Mouse (Mus musculus) layer of hippocampus, adult 18-20 months (tissue): ENCODE data around the gene Slc17a7. TPM values are rescaled to one million over a fixed set of nuclear protein-coding genes. Genes with fewer than 3 reads are reported as not detected.
"Not testable (repeated sequence)": the region's sequence is repeated elsewhere in the genome, so short reads cannot be mapped to it uniquely, and the experiment has no call there.

Source experiments
- DNase-seq, 2 experiments: peaks; one replicate each; pipeline ENCODE4 v3.0.0; 2022; ENCODE audit warnings: low spot score in 2 of 2
- long read RNA-seq: library from polyadenylated mRNA; stranded (forward); transcript quantifications from one replicate; pipeline ENCODE4 v2.0.0, GENCODE M21; 2021
- total RNA-seq, 2 experiments: library from RNA; stranded (reverse); gene quantifications; 2 replicates each; pipeline ENCODE4 v1.2.3; 2021

Gene Slc17a7
- total RNA-seq, result 1,000 to 10,000 TPM; 1,340 to 1,403 TPM
- long read RNA-seq, transcript Slc17a7-201 (12 exons, 2,915 nt), result major isoform, 1,339 of 1,662 reads
- long read RNA-seq, transcript Slc17a7-204 (10 exons, 2,722 nt), result minor isoform, 18 of 1,662 reads
- long read RNA-seq, partial matches to known transcripts, result 188 of 1,662 reads
- long read RNA-seq, other reads (novel, unspliced or antisense), result 114 of 1,662 reads

DNA sequence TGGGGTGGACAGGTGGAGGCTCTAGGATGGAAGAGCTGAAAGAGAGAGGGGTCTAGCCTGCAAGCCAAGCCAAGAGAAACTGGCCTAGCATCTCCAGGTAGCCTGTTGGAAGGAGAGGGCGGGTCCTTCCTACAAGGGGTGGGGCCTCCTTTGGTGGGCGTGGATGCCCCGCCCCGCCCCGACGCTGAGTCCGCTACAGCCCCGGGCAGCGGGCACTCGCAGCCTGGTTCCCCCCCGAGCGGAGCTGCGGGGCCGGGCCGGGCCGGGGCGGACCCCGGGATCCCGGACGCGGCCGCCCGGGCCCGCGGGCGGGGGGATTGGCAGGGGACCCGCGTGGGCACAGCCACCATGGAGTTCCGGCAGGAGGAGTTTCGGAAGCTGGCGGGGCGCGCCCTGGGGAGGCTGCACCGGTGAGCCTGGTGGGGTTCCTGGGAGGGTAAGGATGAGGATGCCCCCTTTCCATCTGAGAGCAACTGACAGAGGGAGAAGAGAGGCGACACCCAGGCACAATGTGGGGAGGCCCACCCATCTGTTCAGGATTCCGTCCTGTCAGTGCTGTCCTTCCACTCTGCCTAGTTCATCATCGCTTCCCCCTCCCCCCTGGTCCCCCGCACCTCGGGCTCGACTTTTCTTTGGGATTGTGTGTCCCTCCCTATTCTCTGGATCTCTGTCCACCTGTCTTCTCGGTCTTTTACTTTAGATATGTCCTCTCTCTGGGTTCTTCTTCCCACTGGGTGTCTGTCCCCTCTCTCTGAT lies at the start of gene Slc17a7:
Gene Slc17a7, plus strand, starts transcription at position 215 of the 756 bp plus-strand sequence.
- peak in 1 of 2 experiments; percentile 74 for DNase-seq

DNA sequence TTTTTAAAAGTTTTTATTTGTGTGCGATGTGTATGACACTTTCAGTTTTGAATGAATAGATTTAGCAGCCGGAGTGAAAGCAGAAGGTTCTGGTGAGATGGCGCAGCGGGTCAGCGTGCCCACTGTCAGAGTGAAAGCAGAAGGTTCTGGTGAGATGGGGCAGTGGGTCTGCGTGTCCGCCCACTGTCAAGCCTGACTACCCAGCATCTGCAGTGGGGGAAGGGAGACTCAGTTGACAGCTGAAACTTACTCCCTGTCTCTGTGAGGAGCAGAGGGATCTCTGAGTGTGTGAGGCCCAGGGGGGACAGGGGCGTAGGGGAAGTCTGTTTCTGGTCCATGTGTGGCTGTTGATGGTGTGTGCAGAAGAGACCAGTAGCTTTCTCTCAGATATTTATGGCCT lies 46.2 kb upstream of the Slc17a7 start:
- DNase-seq, result no peak

DNA sequence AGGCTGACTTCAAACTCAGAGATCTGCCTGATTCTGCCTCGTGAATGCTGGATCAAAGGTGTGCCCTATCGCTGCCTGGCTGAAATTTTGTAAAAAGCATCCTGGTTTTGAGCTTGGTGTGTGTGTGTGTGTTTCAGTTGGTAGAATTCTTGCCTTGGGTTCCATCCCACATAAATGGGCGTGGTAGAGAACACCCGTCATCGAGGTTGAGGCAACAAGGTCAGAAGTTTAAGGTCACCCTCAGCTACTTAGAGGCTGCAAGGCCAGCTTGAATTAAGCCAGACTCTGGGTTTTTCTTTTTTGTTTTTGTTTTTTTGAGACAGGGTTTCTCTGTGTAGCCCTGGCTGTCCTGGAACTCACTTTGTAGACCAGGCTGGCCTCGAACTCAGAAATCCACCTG lies 45.4 kb upstream of the Slc17a7 start:
- no peak for DNase-seq

DNA sequence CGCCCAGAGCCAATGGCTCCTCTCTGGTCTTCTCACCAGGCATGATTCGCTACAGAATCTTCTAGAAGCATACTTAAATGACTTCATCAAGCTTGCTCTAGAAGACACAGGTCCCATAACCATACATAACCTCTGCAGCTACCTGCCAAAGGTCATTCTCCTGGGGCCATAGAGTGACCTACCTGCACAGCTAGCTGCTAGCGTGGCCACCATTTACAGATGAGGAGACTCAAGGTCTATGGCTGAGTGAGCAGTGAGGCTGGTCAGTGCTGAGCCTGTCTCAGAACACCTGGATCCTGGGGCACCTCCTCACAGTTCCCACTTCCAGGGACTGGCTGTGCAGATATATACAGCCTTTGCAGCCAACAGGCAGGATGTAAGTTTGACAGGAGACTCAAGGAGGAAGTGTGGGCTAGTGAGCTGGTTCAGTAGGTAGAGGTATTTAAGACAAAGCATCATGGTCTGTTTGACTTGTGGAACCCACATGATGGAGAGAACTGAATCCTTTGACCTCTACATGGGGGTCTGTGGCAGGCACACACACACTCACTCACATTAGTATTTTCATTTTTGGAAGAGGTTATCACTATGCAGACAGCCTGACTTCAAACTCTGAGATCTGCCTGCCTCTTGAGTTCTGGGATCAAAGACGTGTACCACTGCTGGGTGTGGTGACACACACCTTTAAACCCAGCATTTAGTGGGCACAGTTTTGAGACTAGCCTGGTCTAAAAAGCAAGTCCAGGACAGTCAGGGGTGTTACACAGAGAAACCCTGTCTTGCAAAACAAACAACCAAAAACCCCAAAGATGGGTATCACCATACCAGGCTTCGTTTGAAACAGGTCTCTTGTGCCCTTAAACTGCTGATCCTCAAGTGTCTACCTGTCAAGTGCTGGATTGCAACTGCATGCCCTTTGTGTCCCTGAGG lies 43.7 kb upstream of the Slc17a7 start:
- no peak for DNase-seq

DNA sequence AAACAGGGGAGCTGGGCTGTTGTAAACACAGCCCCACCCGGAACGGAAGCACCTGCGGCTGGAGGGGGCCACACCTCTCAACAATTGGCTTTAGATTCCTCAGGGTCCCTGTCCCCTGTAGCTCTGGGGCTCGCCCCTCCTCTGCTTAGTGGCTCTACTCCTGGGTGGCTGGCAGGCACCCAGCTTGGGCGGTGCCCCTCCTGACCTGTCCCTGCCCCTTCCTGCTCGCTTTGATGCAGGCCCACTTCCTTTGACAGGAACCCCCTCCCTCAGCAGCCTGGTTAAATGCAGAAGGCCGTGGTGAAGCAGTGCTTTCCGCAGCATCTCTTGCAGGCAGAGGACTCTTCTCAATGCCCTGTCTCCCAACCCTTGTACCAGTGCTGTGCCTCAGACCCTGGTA lies 42.3 kb upstream of the Slc17a7 start:
- DNase-seq, result no peak

DNA sequence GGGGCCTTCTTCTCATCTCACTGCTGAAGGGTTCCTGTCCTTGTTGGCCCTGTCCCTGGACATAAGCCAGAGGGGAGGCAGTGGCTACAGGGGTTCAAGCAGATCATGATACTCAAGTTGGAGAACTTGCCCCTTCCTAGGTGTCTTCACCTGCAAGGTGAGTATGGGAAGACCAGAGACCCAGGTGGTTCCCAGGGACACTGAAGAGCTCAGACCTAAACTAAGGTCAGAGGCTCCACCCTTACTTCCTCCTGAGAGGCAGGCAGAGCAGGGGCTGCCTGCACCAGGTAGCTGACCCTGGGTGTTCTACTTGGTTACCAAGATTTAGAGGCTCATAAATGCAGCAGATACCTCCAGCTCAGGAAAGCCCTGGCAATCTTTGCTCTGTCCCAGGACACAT lies 41.8 kb upstream of the Slc17a7 start:
- no peak for DNase-seq

DNA sequence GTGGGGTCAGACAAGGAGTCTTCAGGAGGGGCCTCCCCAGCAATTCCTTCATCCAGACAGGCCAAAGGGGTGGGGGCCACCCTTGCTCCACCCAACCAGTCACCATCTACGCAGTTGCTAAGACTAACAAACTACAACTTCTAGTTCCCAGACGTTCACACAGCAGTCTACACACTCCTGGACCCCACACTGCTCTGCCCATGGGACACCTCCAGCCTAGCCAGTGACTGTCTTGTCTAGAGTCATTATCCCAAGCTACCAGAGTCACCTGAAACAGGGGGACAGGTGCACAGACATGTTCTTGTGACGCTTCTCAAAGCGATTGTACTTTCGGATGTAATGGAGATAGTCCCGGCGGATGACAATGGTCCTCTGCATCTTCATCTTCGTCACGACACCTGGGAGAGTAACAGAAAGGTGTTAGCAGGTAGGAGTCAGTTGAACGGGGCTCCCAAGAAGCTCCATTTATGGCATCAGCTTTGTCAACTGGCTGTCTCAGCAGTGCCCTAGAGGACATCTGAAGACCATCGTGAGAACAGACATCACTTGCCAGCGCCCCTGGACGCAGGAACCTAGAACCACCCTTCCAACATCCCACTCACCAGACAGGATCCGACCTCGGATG lies 41.1 kb upstream of the Slc17a7 start:
- no peak for DNase-seq

DNA sequence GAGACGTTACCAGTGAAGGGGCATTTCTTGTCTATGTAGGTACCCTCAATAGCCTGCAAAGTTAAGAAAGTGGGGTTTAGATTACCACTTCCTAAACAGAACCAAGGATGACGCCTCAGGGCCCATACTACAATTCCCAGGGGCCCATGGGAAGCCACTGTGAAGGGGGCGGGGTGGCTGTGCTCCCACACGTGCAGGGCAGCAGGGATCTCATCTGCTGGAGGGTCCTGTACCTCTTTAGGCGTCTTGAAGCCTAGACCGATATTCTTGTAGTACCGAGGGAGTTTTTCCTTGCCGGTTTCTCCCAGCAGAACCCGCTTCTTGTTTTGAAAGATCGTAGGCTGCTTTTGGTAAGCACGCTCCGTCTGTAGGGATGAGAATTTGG lies 40.6 kb upstream of the Slc17a7 start:
- no peak for DNase-seq

DNA sequence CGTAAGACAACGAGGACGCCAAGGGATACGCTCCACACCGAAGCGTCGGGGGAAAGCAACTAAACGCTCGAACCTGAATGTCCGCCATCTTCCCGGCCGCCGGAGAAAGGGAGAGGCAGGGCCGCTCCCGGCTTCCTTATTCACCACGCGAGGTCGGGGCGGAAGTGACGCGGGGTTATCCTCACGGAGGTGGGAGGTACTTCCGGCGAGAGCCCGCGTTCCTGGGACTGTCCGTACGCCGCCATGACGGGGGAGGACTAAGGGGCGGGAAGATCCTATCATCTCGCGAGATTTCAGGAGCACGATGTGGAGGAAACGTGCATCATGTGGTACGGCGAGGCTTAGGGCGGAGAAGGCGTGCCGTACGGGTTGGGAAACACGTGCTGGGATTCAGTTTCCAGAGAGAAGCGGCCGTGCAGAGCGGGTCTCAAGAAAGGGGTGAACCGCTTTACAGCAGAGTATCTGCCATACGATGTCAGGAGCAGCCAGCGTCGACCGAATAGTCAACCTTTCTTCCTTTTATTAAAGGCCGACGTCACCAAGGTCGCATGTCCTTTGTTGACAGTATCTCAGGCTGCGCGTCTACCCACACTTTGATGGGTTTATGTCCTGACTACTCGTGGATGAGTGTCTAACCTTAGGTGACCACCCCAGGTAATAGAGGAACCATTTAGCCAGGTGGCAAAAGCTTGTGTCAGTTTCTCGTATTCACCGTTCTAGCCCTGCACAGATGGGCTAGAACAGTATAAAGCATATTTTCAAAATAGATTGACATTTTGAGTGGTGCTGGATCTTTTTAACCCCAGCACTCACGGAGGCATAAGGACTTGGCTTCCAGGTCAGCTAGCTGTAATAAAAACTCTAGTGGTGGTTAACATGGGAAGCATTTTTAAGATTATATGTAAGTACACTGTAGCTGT lies 39.3 kb upstream of the Slc17a7 start, which contains the start of gene Rps11:
Gene Rps11, minus strand, starts transcription at position 216 of the 920 bp plus-strand sequence.
- DNase-seq, result peak; percentile 98 to 99

DNA sequence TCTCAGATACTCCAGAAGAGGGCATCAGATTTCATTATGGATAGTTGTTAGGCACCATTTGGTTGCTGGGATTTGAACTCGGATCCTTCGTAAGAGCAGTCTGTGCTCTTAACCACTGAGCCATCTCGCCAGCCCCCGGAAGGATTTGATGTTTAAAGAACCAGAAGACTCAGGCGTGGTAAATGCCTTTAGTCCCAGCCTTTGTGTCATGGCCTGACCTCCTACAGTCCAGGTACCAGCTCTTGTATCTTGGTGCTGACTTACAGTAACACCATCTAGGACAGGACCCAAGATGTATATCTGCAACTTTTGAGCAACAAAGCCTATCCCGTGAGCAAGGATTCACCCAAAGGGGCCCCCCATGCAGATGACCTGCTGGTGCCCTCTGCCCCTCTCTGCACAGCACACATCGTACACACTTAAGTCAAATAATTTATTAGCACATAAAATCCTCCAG lies 38.6 kb upstream of the Slc17a7 start:
- DNase-seq, result no peak

DNA sequence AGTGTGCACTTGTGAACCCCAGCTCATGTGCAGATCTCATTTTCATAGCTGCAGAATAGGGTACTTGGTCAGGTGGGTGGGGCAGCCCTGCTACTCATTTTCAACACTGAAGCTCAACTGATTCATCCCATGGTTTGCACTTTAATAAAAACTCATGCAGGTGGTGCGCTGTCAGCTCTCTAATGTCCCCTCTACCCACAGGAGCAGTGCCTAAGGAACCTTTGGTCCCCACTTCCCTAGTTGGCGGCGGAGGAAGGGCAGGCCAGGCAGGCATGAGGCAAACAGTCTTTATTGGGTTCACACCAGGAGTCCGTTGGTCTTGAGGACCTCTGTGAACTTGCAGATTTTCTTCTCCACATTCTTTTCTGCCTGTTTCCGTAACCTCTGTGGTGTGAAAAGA lies 38.1 kb upstream of the Slc17a7 start:
- not testable (repeated sequence) for DNase-seq

DNA sequence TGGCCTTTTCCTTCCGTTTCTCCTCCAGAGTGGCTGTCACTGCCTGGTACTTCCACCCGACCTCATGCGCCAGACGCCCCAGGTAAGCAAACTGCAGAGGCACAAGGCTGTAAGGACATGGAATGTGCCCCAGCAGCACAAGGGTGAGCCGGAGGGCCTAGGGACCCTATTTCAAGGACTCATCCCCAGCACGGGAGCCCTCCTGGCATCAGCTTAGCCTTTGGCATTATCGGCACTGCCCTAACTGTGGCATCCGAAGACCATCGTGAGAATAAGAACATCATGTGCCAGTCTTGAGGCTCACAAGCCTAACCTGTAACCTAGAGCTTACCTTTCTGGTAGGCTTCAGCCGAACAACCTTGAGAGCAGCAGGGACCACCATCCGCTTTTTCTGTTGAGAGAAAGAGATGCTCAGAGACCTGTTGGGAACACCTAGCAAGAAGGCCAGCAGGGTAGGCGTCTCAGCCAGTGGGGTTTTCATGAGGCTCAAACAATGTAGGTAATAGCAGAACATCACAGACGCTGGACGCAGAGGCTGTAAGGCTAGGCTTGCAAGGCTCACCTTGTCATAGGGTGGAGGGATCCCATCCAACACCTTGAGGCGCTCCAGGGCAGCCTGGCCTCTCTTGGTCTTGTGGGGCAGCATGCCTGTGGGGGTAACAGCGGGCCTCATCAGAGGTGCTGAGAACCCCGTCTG lies 37.5 kb upstream of the Slc17a7 start:
- no peak for DNase-seq

DNA sequence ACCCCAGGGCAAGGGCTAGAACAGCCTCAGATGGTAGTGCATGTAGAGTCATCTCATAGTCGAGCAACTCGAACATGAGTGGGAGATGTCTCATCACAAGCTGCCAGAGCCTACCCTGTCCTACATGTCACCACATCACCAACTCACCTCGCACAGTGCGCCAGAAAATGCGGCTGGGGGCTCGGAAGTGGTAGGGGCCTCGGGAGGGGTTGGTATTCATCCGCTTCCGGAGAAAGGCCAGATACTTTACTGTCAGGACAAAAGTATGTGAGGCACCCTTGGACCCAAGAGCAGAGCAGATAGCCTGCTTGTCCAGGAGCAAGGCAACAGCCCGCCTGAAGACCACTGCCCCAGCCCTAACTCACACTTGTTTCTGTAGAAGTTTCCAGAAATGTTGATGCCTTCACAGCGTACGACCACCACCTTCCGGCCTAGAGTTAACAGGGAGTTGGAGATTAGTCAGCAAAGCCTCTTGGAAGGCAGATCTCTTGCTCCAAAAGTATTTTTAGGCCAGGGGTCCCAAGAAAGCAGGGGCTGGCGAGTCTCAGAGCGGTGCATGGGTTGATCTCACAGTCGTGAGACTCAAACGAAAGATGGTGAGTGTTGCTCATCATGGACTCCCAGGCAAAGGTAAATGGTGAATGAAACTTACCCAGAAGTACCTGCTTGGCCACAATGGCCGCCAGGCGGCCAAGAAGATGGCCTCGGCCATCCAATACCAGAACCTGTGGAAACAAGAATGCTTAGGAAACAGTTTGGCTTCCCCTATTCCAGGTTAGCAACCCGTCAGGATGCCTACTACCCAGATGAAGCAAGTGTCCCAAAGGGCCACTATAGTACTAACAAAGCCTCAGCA lies 36.7 kb upstream of the Slc17a7 start:
- no peak for DNase-seq

DNA sequence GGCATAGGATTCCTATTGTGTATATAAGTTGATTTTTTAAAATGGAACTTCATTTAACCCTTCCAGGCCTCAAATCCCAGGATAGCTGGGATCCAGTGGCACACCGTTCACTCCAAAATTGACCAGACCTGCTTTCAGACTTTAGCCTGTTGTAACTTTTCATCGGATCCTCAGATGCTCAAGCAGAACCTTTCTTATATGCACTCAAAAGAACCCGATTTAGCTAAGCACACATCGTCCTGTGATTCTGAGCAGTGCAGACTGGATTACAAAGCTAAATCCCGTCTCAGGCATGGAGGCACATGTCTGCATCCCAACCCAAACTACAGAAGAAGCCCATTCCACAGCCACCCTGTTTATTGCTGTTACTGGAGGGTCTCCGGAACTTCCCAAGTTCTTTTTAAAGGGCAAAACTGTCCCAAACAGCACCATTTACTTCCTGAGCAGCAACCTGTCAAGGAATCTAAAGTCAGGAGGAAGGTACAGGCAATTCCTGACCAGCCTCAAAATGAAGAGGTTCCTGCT lies 36.0 kb upstream of the Slc17a7 start:
- DNase-seq, result no peak

DNA sequence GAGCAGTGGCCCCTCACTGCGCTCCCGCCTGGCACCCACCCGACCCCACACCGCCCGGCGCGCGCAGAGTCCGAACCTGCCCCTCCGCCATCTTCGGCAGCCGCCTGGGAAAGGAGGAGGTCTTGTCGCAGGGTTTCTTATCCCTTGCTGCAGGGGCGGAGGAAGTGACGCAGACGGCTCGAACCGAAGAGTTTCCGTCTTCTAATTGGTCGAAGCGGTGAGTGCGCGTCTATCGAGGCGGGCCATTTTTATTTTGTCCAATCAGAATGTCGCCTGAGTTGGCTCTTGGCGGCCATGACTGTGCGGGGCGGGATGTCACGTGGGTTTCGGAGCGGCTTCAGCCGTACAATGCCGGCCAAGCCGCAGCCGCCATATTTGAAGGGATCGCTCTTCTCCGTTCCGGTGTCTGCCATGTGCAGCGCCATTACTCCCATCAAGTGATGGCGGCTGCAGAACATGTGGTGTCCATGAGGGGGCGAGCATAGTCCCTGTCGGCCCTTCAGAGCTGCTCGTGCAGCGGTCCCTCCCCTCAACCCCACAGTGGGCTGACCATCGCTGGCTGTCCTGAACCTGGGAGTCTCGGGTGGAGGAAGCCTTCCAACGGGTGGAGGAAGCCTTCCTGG lies 35.0 kb upstream of the Slc17a7 start, which contains the start of gene Rpl13a:
Gene Rpl13a, minus strand, starts transcription at position 138 of the 623 bp plus-strand sequence.
- DNase-seq, result peak; percentile 99 to 100

DNA sequence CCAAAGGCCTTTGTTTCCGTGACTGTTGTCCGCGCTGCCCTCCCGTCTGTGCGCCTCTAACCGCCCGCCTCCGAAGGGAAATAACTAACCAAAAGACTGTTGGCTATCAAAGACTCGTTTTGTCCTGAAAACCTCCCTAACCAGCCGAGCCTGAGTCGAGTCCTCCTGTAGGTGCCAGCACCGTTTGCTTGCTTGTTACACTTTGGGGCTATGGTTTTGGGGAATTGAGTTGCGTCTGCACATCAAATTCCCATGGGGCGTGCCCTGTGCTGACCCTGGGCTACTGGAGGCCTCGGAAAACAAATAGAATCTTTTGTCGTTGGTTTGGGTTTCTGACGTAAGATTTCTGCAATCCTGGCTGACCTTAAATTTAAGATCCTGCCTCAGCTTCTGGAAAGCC lies 34.4 kb upstream of the Slc17a7 start:
- no peak for DNase-seq

DNA sequence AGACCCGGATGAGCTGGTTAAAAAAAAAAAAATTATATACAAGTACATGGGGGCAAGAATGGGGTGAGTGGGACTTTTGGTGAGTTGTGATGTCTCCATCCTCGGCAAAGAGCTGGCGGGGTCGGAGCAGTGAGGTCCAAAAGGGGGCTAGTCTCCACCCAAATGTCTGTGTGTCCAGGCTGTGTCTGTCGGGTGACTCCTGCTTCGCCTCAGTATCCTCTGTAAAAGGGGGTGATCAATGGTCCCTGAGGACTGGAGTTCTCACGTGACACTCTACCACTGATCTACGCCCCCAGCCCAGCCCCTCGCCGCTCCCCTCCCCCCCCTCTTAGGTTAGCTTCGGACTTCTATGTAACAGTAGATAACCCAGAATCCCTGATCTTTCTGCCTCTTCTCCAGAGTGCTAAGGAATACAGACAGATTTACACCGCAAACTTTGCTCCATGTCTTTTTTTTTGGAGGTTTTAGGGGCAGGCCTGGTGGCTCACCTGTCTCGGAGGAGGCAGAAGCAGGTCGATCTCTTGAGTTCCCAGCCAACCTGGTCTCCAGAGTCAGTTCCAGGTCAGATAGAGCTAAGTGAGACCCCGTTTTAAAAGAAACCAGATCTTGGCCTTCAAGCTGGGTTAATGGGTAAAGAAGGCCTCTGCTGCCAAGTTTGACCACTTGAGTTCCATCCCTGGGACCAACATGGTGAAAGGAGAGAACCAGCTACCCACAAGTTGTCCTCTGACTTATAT lies 33.8 kb upstream of the Slc17a7 start:
- no peak for DNase-seq
